Mouse (Mus musculus) layer of hippocampus, adult 11-12 months (tissue): ENCODE results near the gene Cfap100.
A peak's percentile ranks its signal among the peaks of the same experiment; 100 is the strongest.

Source experiments
- DNase-seq: peaks from one replicate; pipeline ENCODE4 v3.0.0; 2022; ENCODE audit warnings: low spot score

Gene Cfap100

DNA sequence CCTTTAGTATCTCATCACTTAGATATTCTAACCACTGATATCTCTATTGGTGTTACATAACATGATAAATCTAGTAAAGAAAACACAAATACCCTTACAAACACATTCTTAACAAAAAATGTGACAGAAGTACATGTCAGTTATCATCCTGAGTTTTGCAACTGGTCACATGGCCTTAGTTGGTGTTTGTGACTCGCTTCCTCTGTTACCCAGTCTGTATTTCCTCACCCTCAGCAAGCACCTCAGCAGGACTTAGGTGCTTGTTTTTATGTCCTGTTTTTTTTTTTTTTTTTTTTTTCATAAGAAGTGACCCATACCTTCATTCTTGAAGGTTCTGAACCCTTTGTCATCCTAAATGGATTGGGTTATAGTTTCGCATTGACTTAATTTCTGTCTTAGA is 50.9 kb downstream of the Cfap100 start:
- no peak for DNase-seq

DNA sequence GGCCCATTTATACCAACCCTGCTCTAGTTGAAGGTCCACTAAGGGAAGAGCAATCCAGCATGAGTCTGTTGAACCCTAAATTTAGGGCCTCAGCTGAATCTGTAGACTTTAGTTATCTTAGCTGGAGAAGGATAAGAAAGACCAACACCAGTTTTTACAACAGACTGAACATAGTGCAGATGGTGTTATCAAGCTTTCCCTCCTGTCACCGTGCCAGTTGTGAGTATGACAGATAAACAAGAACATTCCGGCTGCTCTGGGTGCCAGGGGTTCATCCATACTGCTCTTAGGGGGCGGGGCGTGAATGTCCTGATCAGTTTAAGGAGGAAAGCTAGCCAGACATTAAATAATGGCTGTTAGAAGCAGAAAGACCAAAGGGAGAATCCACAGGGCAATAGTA is 54.0 kb downstream of the Cfap100 start:
- no peak for DNase-seq

DNA sequence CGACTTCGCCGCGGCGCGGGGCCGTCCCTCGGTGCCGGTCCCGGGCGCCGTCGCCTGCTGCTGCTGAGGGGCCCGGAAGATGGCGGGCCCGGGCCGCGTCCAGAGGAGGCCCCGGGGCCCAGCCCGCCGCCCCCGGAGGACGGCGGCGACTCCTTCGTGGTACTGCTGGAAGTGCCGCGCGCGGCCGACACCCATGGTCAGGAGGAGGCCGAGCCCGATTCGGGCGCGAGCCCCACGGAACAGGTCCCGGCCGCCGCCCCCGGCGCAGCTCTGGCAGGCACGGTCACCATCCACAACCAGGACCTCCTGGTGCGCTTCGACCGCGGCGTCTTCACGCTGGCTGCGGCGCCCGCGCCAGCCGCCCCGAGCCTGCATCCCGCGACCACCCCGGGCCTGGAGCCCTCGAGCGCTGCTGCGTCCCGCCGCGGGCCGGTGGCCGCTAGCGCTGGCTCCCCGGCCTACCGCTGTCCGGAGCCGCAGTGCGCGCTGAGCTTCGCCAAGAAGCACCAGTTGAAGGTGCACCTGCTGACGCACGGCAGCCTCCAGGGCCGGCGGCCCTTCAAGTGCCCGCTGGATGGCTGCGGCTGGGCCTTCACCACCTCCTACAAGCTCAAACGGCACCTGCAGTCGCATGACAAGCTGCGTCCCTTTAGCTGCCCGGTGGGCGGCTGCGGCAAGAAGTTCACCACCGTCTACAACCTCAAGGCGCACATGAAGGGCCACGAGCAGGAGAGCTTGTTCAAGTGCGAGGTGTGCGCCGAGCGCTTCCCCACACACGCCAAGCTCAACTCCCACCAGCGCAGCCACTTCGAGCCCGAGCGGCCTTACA is 58.7 kb downstream of the Cfap100 start:
- peak; percentile 34 for DNase-seq

DNA sequence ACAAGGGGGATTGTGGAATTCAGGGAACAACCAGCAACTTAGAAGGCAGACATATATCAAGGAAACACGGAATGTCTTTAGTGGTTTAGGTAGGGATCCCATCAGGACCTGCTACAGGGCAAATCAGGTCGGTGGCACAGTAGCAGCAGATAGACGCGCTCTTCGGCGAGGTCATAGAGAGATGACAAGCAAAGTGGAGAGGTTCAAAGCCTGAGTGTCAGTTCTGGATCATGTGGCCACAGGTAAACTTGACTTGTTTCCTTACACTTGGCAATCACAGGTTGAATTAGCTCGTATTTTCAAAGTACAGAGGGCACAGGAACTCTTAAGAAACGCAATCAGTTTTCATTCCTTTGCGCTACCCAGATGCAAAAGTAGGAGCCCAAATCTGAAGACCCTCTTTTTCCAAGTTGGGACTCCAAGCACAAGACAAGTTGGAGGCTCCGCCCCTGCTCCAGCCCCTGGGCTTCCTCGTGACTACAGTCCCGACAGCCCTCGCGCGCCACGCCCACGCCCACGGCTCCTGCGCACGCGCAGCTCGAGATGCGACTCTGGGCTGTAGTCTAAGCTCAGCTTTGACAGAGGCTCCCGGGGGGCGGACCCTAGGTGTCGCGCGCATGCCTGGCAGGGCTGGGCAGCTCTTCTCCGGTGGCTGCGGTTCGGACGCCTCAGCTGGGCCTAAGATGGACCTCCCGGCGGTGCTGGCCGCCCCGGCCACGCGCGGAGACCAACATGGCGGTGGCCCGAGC is 59.4 kb downstream of the Cfap100 start, which contains the start of gene Zxdc:
Zxdc (plus strand) TSS at position 517 of the 749 bp plus-strand sequence.
- DNase-seq = peak; percentile 100

DNA sequence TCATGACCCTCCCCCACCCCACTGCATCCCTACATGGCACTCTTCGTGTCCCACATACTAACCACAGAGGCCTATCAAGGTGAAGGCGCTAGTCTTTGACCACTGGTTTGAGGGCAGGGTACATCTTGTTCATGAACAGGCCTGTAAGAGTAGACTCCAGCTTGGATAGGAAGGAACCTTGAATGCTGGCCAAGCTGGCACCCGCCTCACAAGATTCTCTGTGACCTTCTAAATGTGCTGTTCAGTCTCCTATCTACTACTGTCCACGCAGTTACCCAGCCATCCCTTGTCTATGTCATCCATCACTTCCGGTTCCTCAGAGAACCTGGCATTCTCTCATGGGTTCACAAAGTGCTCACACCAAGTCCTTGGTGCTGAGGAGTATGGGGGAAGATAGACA is 65.3 kb downstream of the Cfap100 start:
- DNase-seq = no peak

DNA sequence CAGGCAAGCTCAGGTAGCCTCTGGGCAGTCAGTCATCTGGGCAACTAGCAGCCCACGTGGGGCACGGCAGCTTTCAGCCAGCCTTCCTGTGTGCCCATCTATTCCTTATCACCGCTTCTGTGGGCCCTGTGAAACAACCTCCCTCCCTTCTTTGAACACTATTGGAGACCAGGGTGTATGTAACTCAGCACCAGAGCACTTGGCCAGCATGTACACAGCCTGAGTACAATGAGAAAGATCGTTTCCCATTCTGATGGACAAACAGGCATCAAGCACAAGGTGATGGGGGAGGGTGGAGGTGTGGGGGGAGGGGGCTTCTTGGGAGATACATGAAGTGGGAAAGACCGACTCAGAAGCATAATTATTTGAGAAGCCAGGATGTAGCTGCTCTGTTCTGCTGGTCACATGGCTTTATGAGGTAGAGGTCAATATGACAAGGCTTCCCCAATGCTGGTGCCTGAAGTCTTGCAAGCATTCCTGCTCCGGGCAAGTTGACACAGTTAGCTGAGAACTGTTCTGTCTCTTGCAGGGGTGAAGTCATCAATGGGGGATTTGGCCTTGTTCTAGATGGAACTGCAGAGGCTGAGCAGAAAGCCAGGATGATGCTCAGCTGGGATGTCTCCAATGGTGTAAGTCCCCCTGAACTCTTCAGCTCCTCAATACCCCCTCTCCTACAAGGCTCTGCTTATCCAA is 67.5 kb downstream of the Cfap100 start:
- DNase-seq = no peak

DNA sequence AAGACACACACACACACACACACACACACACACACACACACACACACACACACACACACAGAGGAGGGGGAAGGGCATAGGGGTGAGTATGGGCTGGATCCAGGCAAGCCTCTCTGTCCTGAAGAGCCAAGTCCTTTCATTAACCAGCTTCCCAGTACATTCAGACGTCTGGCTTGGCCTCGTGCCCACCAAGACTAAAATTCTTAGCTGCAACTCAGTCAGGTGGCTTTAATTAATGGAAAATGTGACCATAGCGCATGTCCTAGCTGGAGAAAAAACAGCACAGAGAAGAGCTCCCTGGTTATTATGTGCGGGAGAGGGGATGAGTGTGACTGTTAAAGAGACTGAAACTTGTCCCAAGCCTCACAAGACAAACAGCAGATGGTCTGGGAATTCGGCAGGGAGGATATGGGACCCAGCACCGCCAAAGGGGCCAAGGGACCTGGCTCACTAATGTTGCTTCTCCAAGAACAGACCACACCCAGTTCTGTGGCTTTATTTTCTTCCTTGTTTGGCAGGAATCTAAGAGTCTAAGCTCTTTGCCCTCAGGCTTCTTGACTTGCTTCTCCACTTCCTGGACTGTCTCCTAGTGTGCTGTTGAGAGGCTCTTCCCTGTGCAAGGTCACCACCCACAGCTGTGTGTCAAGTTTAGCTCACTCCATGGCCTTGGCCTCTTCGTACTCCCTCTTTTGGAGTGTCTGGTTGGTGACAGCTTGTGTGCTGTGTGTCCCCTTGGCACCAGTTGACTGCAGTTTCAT is 68.4 kb downstream of the Cfap100 start:
- DNase-seq = peak; percentile 39

DNA sequence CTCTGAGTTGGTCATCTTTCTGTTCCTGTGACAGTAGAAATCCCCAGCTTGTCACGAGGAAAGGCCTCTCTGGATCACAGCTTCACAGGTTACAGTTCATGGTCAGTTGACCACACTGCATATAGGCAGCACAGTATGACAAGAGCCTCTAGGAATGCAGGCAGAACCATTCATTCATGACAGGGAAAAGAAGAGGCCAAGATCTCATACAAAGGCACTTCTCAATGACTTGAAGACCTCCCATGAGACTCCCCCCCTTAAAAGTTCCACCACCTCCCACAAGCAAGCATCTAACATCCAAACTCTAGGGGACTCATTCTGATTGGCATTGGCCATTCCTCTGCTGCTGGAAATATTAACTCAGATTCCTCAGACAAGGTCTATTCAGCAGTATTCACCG is 69.2 kb downstream of the Cfap100 start:
- no peak for DNase-seq

DNA sequence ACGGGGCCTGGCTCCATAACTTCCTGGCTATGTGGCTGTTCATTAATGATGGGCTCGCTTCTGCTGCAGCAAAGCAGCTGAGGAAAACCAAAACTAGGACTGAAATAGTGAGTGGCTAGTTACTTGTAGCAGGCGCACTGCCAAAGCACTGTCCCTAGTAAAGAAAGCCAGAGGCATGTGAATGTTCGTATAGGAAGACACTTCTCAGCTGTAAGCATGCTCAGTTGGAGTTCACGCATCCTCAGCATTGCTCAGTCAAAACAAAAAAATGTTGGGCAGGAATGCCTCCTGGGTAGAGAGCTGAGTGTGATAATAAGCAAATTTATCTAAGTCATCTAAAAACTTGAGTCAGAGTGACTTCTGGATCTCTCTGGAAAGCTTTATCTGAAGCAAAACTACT is 70.5 kb downstream of the Cfap100 start:
- DNase-seq = no peak
